Mouse (Mus musculus) kidney, adult 2 months (tissue): ENCODE results near the gene Cyp51.

Experiments
- CTCF ChIP-seq: fragments of 200-500 bp; conservative IDR thresholded peaks from 2 replicates; pipeline ENCODE4 v1.5.1; 2011; ENCODE audit warnings: low read depth, mild to moderate bottlenecking, control low read depth, low read length, moderate library complexity, mixed read lengths; ENCODE audit not compliant: insufficient read depth, insufficient read length
- POLR2A ChIP-seq: fragments of 200-500 bp; IDR thresholded peaks from one replicate; pipeline ENCODE4 v1.6.1; 2011; ENCODE audit warnings: low read depth, low read length, control low read depth

- TF ChIP-seq POLR2A (no peak), CTCF (no peak)
Observed at GRCm38 (mm10) chr5:4066476-4067115, 38.0 kb downstream of the Cyp51 start.
